Mouse (Mus musculus) hindbrain, embryonic 16.5 days (tissue): ENCODE data around the gene Xpo6. TPM values are rescaled to one million over a fixed set of nuclear protein-coding genes. Genes with fewer than 3 reads are reported as not detected.
A peak's percentile ranks its signal among the peaks of the same experiment; 100 is the strongest.

Experiments used
- ATAC-seq: fragments of 200-750 bp; cut with Nextera tagmentation; 2 replicates; pipeline ENCODE4 v1.8.0; 2017; ENCODE audit warnings: moderate TSS enrichment, moderate library complexity
- H3K27ac ChIP-seq: fragments of 300-500 bp; sonication (generic); 2 replicates; pipeline ENCODE4 v1.5.1; 2014; ENCODE audit warnings: low read depth, mild to moderate bottlenecking, control low read depth, low read length, moderate library complexity
- H3K27me3 ChIP-seq: fragments of 300-500 bp; sonication (generic); replicated peaks from 2 replicates; pipeline ENCODE4 v1.6.1; 2014; ENCODE audit warnings: low read length; ENCODE audit not compliant: control insufficient read depth, insufficient read depth
- H3K36me3 ChIP-seq: fragments of 300-500 bp; sonication (generic); 2 replicates; pipeline ENCODE4 v1.6.1; 2014; ENCODE audit warnings: mild to moderate bottlenecking, low read length, moderate library complexity, mixed read lengths; ENCODE audit not compliant: control insufficient read depth, insufficient read depth
- H3K4me1 ChIP-seq: fragments of 300-500 bp; sonication (generic); 2 replicates; pipeline ENCODE4 v1.6.1; 2014; ENCODE audit warnings: low read depth, low read length; ENCODE audit not compliant: control insufficient read depth, insufficient read depth
- H3K4me2 ChIP-seq: fragments of 300-500 bp; sonication (generic); 2 replicates; pipeline ENCODE4 v1.6.1; 2014; ENCODE audit warnings: mild to moderate bottlenecking, low read length, control low read depth, moderate library complexity
- H3K4me3 ChIP-seq: fragments of 300-500 bp; sonication (generic); 2 replicates; pipeline ENCODE4 v1.5.1; 2014; ENCODE audit warnings: mild to moderate bottlenecking, low read length, control low read depth, moderate library complexity
- H3K9ac ChIP-seq: fragments of 300-500 bp; sonication (generic); 2 replicates; pipeline ENCODE4 v1.6.1; 2014; ENCODE audit warnings: low read depth, mild to moderate bottlenecking, control low read depth, low read length, moderate library complexity
- H3K9me3 ChIP-seq: fragments of 300-500 bp; sonication (generic); 2 replicates; pipeline ENCODE4 v1.6.1; 2014; ENCODE audit warnings: mild to moderate bottlenecking, low read length, moderate library complexity; ENCODE audit not compliant: control insufficient read depth
- WGBS: fragments of 180-500 bp; shearing (Covaris S2); extraction: QIAGEN DNeasy Blood & Tissue Kit; methylation state at CpG from one replicate; pipeline ENCODE4 v1.1.7; 2014; 5-methylcytosine and 5-hydroxymethylcytosine counted together
- polyA plus RNA-seq: library from polyadenylated mRNA; unstranded; fragments of >200 nt; fragmentation: Nextera tagmentation; extraction: Ambion mirVana; gene quantifications from 2 replicates; pipeline ENCODE4 v1.2.1, GENCODE M21; 2015

Gene Xpo6
- polyA plus RNA-seq, 1 experiment from 2014 or later: 44.4 TPM

DNA sequence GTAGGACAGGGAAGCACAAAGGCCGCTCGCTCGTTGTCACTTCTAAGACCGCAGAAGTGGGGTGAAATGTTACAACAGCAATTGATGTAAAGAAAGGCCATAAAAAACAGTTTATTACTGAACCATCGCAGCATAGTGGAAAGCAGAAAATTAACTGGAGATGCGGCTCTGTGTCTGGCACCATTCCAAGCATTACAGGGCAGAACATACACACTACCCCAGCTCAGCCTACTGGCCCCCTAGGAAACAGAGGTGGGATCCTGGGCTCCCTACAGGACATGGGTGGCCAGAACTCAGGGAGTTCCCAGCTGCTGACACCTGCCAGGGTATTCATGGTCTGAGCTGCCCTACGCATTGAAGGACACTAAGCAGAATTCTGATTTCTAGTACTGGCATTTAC lies 141.4 kb downstream of the Xpo6 start:
- Histone ChIP-seq H3K4me3 (no peak overlapping the region), H3K27me3 (no peaks in the 10 kb centered on the region), H3K4me2 (no peak overlapping the region), H3K27ac (no peak overlapping the region), H3K4me1 (peaks cover 16% of the 10 kb centered on the region), H3K36me3 (no peaks in the 10 kb centered on the region), H3K9ac (no peak overlapping the region), H3K9me3 (no peaks in the 10 kb centered on the region)
- peak; percentile 53; the same call in 1 of the 2 replicates for ATAC-seq
- WGBS: 33% methylated on average over 7 of the region's 7 CpGs

DNA sequence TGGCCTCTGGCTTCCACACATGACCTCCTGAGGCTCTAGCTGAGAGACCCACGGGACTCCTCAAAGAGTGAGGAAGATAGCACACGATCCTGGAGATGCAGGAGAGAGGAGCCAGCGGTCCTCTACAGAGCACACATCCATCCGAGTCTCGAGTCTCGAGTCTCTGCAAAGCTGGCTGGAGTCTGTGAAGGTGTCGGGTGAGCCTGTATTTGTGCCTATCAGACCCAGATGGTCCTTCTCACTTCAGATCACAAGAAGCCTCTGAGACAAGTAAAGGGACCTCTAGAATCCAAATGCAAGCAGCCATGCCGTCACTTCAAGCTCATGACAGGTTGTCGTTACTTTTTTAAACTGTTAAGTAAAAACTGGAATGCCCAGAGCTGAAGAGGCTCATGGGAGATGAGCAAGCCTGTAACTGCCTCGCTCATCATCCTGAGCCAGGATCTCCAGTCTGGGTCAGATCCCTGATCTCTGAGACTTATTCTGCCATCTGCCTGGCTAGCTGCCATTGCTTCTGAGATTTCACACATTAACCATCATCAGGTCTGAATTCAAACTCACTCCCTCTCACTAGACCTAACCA lies 142.9 kb downstream of the Xpo6 start:
- Histone ChIP-seq H3K4me3 (no peak overlapping the region), H3K36me3 (no peaks in the 10 kb centered on the region), H3K9me3 (no peaks in the 10 kb centered on the region), H3K9ac (no peak overlapping the region), H3K4me1 (peaks cover 19% of the 10 kb centered on the region), H3K27ac (no peak overlapping the region; the same call in 1 of the 2 replicates), H3K27me3 (no peaks in the 10 kb centered on the region), H3K4me2 (no peak overlapping the region)
- 66% methylated on average over 10 of the region's 10 CpGs for WGBS
- no peak for ATAC-seq

GRCm38 (mm10) chr7:126054574-126054973 lies 145.7 kb downstream of the Xpo6 start:
- ATAC-seq: no peak
- Histone ChIP-seq H3K27me3 (no peaks in the 10 kb centered on the region), H3K36me3 (no peaks in the 10 kb centered on the region), H3K9me3 (no peaks in the 10 kb centered on the region), H3K4me2 (no peak overlapping the region), H3K9ac (no peak overlapping the region), H3K4me1 (peaks cover 26% of the 10 kb centered on the region), H3K4me3 (no peak overlapping the region), H3K27ac (no peak overlapping the region)
- 32% methylated on average over 6 of the region's 6 CpGs for WGBS

DNA sequence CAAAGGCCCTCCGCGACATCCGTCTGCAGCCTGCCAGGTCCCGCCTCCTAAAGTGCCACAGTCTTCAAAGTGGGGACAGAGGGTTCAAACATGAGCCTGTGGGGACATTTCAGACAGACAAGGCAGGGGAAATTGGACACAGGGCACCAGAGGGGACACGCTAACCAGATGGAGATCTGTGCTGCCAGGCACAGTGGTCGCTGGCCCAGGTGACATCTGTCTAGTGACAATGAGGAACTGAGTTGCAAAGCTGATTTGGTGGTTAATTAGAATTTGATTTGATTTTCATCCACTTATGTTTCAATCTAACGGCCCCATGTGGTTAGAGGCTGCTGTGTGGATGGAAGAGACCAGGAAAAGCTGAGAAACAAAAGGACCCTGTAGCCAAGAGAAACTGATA lies 146.7 kb downstream of the Xpo6 start:
- no peak overlapping the region for H3K4me2 ChIP-seq
- no peak overlapping the region for H3K4me3 ChIP-seq
- H3K9me3 ChIP-seq: no peaks in the 10 kb centered on the region
- no peaks in the 10 kb centered on the region for H3K36me3 ChIP-seq
- no peak overlapping the region; the same call in 1 of the 2 replicates for H3K27ac ChIP-seq
- no peak overlapping the region for H3K9ac ChIP-seq
- peaks cover 2% of the 10 kb centered on the region; the same call in 1 of the 2 replicates for H3K27me3 ChIP-seq
- 52% methylated on average over 7 of the region's 7 CpGs for whole genome bisulfite sequencing
- 0 out of 2 replicates have a peak, but pooled peaks have one; percentile 48 for ATAC-seq
- H3K4me1 ChIP-seq: peaks cover 28% of the 10 kb centered on the region

GRCm38 (mm10) chr7:126051910-126052309 lies 148.4 kb downstream of the Xpo6 start:
- Histone ChIP-seq H3K9me3 (no peaks in the 10 kb centered on the region), H3K27me3 (peaks cover 2% of the 10 kb centered on the region; the same call in 1 of the 2 replicates), H3K4me1 (peaks cover 28% of the 10 kb centered on the region), H3K4me2 (no peak overlapping the region), H3K27ac (no peak overlapping the region), H3K36me3 (no peaks in the 10 kb centered on the region), H3K9ac (no peak overlapping the region), H3K4me3 (no peak overlapping the region)
- no peak for ATAC-seq
- WGBS: 43% methylated on average over 6 of the region's 6 CpGs

Other genes with a start within 250 kb of the Xpo6 start
- 16.9 and 20.3 TPM in 2 replicates for gene Gsg1l, start 118.1 kb downstream of the Xpo6 start, polyA plus RNA-seq
- gene Sbk1, start 72.1 kb upstream of the Xpo6 start, polyA plus RNA-seq: 159 and 208 TPM in 2 replicates
- 0.55 and 1.00 TPM in 2 replicates for gene Lat, start 169.1 kb upstream of the Xpo6 start, polyA plus RNA-seq
- 98.1 and 98.9 TPM in 2 replicates for gene Spns1, start 176.9 kb upstream of the Xpo6 start, polyA plus RNA-seq
- gene Nfatc2ip, start 196.2 kb upstream of the Xpo6 start, polyA plus RNA-seq: 2.1 and 2.3 TPM in 2 replicates
- gene Cd19, start 214.4 kb upstream of the Xpo6 start, polyA plus RNA-seq: not detected in 2 replicates
- 23.1 and 26.0 TPM in 2 replicates for gene Rabep2, start 228.3 kb upstream of the Xpo6 start, polyA plus RNA-seq